Mouse (Mus musculus): ENCODE results near the gene Ing3. TPM values are rescaled to one million over a fixed set of nuclear protein-coding genes. Genes with fewer than 3 reads are reported as not detected.

Gene Ing3
- polyA plus RNA-seq (2015; fragmentation: Nextera tagmentation; extraction: Ambion mirVana): 42.6 and 45.4 TPM in 2 replicates

DNA sequence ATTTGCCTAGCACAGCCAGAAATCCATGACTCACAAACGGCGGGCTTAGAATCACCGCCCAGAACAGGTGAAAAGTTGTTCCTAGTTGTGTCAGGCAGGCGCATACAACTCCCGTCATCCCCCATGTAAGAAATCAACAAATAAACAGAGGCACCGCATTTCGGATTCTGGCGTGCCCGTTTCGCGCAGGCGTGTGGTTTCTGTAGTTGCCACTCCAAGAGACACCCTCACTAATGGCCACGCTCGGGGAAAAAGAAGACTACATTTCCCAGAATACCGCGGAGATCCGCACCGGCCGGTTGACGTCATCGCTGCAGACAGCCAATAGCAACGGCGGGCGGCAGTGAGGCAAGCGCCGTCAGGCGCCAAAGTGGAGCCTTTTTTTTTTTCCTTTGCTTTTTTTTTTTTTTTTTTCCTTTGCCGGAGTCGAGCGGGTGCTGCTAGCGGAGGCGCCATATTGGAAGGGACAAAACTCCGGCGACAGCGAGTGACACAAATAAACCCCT lies at the start of gene Ing3:
Ing3 (plus strand) TSS at position 346 of the 506 bp plus-strand sequence.
- ATAC-seq (ENCODE audit: low FRiP score, low read depth): peak; percentile 98
- H3K36me3 ChIP-seq: 0 out of 2 replicates have a peak, but pooled peaks cover 7% of the 10 kb centered on the region
- peak within 1 kb of the TSS; percentile 57 for H3K4me3 ChIP-seq
- H3K4me1 ChIP-seq (replicated peaks): peaks cover 18% of the 10 kb centered on the region
- H3K9me3 ChIP-seq: no peaks in the 10 kb centered on the region
- H3K27ac ChIP-seq (replicated peaks): peak within 1 kb of the TSS; percentile 99
- under 1% methylated on average over 35 of the region's 35 CpGs for WGBS
- H3K27me3 ChIP-seq: no peaks in the 10 kb centered on the region
- peak within 1 kb of the TSS; percentile 73 for H3K9ac ChIP-seq
- peak within 1 kb of the TSS; percentile 77 for H3K4me2 ChIP-seq

DNA sequence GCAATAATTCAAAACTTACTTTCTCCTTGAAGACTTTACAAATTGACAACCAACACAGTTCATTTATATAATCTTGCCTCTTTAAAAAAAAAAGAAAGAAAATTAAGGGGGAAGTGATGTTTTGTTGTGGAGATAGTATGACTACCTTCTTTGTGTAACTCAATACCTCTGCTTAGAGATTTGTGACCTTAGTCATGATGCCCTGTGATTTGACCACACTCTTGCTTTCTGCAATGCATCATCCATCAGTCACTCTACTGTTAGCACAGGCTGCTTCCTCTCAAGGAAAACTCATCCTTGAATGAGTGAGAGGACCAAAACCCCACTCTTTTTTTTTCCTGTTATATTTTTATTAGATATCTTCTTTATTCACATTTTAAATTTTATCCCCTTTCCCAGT lies 39.7 kb upstream of the Ing3 start:
- Histone ChIP-seq H3K9ac (no peak overlapping the region), H3K36me3 (no peaks in the 10 kb centered on the region), H3K4me3 (no peak overlapping the region), H3K27ac (replicated peaks) (no peak overlapping the region), H3K27me3 (no peaks in the 10 kb centered on the region), H3K9me3 (no peaks in the 10 kb centered on the region), H3K4me1 (replicated peaks) (no peaks in the 10 kb centered on the region), H3K4me2 (no peak overlapping the region)
- ATAC-seq (ENCODE audit: low FRiP score, low read depth): no peak

DNA sequence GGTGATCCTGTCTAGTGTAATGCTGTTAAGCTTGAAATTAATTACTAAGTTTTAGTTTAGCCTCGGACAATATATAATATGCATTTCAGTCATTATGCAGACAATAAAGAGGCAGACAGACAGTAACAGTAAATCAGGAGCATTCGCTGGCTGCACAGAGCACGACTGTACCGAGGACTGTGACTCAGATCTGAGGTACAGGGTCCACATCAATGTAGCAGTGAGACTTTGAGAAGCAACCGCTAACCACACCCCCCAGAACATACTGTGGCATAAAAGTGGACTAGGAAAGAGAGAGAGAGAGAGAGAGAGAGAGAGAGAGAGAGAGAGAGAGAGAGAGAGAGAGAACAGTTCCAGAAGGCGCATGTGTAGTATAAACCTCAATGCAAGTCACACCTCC lies 38.6 kb upstream of the Ing3 start:
- H3K4me2 ChIP-seq: no peak overlapping the region
- 90% methylated on average over 6 of the region's 6 CpGs for WGBS
- H3K9ac ChIP-seq: no peak overlapping the region
- no peaks in the 10 kb centered on the region for H3K4me1 ChIP-seq (replicated peaks)
- H3K27ac ChIP-seq (replicated peaks): no peak overlapping the region
- H3K9me3 ChIP-seq: no peaks in the 10 kb centered on the region
- no peak for ATAC-seq (ENCODE audit: low FRiP score, low read depth)
- no peaks in the 10 kb centered on the region for H3K36me3 ChIP-seq
- no peaks in the 10 kb centered on the region for H3K27me3 ChIP-seq
- no peak overlapping the region for H3K4me3 ChIP-seq

DNA sequence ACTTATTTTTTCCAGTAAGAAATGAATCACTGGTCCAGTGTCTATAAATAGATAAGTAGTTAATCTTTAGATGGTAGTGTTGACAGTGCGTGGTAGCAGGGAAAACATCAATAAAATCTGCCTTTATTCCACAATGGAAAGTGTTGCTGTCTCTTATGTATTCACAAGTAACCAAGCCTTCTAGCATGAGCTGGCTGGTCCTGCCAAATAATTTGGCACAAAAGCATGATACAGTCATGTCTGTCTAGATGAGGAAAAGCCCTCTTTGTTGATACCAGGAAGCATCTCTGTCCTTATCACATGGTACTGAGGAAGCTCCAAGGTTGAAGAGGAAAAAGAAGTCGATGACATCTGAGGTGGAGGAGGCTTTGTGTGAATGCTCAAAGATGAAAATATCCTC lies 32.8 kb upstream of the Ing3 start:
- ATAC-seq (ENCODE audit: low FRiP score, low read depth): no peak
- Histone ChIP-seq H3K27ac (replicated peaks) (no peak overlapping the region), H3K9ac (no peak overlapping the region), H3K4me1 (replicated peaks) (no peaks in the 10 kb centered on the region), H3K27me3 (no peaks in the 10 kb centered on the region), H3K36me3 (no peaks in the 10 kb centered on the region), H3K4me3 (no peak overlapping the region), H3K9me3 (no peaks in the 10 kb centered on the region), H3K4me2 (no peak overlapping the region)
- 86% methylated on average over 2 of the region's 2 CpGs for WGBS

DNA sequence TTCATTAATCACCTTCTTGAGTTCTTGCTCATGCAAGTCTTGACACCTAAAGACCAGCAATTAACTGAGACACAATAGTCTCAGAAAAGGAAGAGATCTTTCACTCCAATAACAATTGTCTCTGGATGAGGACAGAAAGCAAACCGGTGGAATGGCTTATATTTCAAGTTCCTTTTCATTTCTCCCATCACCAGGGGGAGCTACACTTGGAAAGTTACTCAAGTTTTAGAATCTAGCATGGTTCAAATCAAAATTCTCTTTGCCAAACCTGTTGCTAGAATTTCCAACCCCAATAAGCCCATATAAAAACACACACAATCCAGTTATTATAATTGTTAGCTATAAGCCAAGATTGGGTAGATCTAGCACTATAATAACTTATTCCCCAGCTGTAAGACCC lies 25.2 kb upstream of the Ing3 start:
- Histone ChIP-seq H3K36me3 (no peaks in the 10 kb centered on the region), H3K9me3 (no peaks in the 10 kb centered on the region), H3K4me1 (replicated peaks) (no peaks in the 10 kb centered on the region), H3K27ac (replicated peaks) (no peak overlapping the region), H3K27me3 (no peaks in the 10 kb centered on the region), H3K4me3 (no peak overlapping the region), H3K9ac (no peak overlapping the region), H3K4me2 (no peak overlapping the region)
- WGBS: 29% methylated on average over 1 of the region's 1 CpGs
- ATAC-seq (ENCODE audit: low FRiP score, low read depth): no peak

DNA sequence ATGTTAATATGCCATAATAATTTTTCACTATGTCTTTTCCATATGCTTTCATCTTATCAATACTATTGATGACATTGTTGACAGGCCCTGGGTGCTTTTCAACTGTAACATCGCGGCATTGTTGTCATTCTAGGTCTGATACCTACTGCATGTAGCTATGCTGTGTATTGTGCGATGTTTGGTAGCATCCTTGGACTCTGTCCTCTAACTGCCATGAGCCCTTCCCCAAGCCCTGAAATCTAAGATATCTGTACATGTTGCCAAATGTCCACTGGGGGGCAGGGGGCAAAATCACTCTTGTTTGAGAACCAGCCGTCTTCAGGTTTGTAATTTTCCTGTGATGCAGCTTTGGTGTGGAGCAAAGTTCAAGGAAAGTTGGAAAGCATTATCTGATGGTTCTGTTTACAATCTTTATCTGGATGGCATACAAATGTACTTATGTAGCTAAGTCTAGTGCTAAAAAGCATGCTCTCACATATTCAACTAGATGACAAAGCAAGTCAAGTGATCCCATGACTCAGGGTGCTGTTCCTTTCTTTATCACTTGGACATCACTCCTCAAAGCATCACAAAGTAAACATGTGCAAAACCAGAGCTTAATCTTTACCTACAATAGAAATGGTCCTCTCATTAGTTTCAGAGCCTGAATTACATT lies 11.3 kb upstream of the Ing3 start:
- WGBS: 84% methylated on average over 4 of the region's 4 CpGs
- ATAC-seq (ENCODE audit: low FRiP score, low read depth): no peak

DNA sequence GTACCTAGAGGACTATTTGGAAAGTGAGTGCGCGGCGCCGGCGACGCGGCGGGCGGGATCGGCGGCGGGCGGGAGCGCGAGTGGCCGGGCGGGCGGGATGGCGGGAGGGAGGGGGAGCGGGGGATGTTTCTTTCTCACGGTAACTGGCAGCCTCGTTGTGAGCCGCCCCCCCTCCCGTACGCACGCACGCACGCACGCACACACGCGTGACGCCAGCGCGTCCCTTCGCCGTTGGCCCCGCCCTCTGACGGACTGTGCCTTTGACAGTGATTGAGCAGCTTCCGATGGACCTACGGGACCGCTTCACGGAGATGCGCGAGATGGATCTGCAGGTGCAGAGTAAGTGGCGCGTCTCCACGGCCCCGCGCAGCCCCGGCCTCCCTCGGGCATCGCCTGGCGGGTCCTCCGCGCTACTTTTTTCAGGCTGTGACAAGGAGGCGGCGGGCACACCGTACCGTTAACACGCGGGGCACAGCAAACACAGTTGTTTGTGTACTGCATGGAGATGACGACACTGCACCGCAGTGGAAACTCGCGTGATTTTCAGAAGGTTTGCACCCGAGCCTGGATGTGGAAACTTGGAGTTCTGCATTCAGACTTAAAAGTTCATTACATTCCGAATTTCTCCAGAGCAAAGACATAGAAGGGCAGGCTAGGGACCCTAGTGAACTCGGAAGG lies 539 bp downstream of the Ing3 start:
- Histone ChIP-seq H3K36me3 (peaks cover 13% of the 10 kb centered on the region; the same call in 1 of the 2 replicates), H3K9me3 (no peaks in the 10 kb centered on the region), H3K4me1 (replicated peaks) (peaks cover 18% of the 10 kb centered on the region), H3K9ac (peak overlapping the region; percentile 73), H3K27me3 (no peaks in the 10 kb centered on the region), H3K4me3 (peak overlapping the region; percentile 57), H3K27ac (replicated peaks) (peak overlapping the region; percentile 99), H3K4me2 (peak overlapping the region; percentile 77)
- under 1% methylated on average over 64 of the region's 68 CpGs for WGBS
- peak; percentile 97 for ATAC-seq (ENCODE audit: low FRiP score, low read depth)

More for the DNA sequence above, 11.3 kb upstream of the Ing3 start:
- Histone ChIP-seq H3K36me3 (no peaks in the 10 kb centered on the region), H3K27me3 (no peaks in the 10 kb centered on the region), H3K9ac (no peak overlapping the region), H3K9me3 (no peaks in the 10 kb centered on the region), H3K4me3 (no peak overlapping the region), H3K4me2 (no peak overlapping the region), H3K4me1 (replicated peaks) (no peaks in the 10 kb centered on the region), H3K27ac (replicated peaks) (no peak overlapping the region)

DNA sequence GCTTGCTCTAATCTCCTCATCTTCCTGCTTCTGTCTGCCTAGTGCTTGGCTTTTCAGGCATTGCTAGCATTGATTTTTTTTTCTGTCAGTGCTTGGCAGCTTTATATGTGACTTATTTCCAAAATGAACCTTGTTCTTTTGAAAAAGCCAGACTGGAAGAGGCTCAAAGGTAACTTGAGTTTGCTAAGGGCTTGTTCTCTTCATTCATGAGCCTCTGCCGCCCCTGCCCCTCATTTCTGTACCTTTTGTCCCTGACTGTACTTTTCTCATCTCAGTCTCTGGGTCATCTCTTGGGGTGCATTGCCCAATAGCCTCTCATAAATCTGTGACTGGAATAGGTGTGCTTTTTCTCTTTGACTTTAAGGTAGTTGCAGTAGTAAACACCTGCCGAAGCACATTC lies 1.3 kb downstream of the Ing3 start:
- peaks cover 21% of the 10 kb centered on the region for H3K36me3 ChIP-seq
- H3K4me3 ChIP-seq: peak overlapping the region; percentile 57
- ATAC-seq (ENCODE audit: low FRiP score, low read depth): no peak
- peaks cover 18% of the 10 kb centered on the region for H3K4me1 ChIP-seq (replicated peaks)
- H3K9me3 ChIP-seq: no peaks in the 10 kb centered on the region
- H3K27me3 ChIP-seq: no peaks in the 10 kb centered on the region
- H3K27ac ChIP-seq (replicated peaks): peak overlapping the region; percentile 99; the same call in 1 of the 2 replicates
- peak overlapping the region; percentile 73 for H3K9ac ChIP-seq
- peak overlapping the region; percentile 77 for H3K4me2 ChIP-seq
- 84% methylated on average over 2 of the region's 2 CpGs for WGBS

DNA sequence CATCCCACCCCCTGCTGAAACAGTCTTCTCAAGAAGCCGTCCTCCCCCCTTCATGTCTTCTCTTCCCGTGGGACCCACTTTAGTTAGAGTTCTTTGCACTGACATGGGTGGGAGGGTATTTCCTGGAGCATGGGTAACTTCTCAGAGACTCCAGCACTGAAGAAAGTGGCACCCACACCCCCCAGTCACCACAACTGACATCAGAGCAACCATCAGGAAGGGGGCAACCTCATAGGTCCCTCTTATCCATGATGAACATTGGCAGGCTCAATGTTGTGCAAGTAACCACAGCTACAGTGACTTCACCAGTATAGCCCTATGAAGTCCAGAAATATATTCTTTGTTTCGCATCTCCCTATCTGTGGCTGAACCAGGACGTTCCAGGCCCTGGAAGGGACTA lies 6.1 kb downstream of the Ing3 start:
- ATAC-seq (ENCODE audit: low FRiP score, low read depth): no peak
- Histone ChIP-seq H3K4me1 (replicated peaks) (peaks cover 9% of the 10 kb centered on the region), H3K27ac (replicated peaks) (no peak overlapping the region), H3K4me2 (no peak overlapping the region), H3K9me3 (no peaks in the 10 kb centered on the region), H3K27me3 (no peaks in the 10 kb centered on the region), H3K9ac (no peak overlapping the region), H3K4me3 (no peak overlapping the region), H3K36me3 (peaks cover 25% of the 10 kb centered on the region)
- WGBS: 86% methylated on average over 4 of the region's 4 CpGs

DNA sequence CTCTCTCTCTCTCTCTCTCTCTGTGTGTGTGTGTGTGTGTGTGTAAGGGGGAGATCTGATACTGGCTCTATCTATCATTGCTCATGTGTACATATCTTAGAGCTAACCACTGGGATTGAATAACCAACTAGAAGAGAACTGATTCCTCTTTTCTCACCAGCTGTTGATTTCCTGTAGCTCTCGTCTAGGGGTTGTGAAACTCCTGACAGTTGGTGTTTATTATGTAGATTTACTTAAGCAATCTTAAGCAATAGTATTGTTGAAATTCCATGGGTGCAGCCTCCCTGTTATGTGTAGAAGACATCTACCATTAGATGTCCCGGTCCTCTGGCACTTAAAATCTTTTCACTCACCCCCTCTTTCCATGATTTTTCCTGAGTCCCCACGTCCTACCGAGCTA lies 9.6 kb downstream of the Ing3 start:
- no peaks in the 10 kb centered on the region for H3K27me3 ChIP-seq
- no peak overlapping the region for H3K4me3 ChIP-seq
- no peak overlapping the region for H3K9ac ChIP-seq
- no peaks in the 10 kb centered on the region for H3K9me3 ChIP-seq
- H3K27ac ChIP-seq (replicated peaks): no peak overlapping the region
- H3K4me2 ChIP-seq: no peak overlapping the region
- peaks cover 18% of the 10 kb centered on the region for H3K36me3 ChIP-seq
- H3K4me1 ChIP-seq (replicated peaks): no peaks in the 10 kb centered on the region
- no peak for ATAC-seq (ENCODE audit: low FRiP score, low read depth)
- WGBS: 88% methylated on average over 4 of the region's 4 CpGs

DNA sequence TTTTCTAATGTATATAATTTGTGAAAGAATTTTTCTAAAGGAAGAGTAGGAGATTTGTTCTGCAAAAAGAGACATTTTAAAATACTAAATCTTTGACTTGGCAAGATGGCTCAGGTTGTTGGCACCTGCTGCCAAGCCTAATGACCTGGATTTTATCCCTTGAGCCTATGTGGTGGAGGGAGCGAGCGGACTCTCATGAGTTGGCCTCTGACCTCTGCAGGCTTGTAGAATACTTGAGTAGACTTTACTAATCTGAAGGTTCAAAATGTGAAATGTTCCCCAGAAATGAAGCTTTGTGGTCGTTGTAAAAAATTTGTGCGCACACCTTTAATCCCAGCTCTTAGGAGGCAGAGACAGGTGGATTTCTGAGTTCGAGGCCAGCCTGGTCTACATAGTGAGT lies 10.5 kb downstream of the Ing3 start:
- ATAC-seq (ENCODE audit: low FRiP score, low read depth): no peak
- Histone ChIP-seq H3K9ac (no peak overlapping the region), H3K27me3 (no peaks in the 10 kb centered on the region), H3K27ac (replicated peaks) (no peak overlapping the region), H3K4me2 (no peak overlapping the region), H3K4me3 (no peak overlapping the region), H3K36me3 (peaks cover 12% of the 10 kb centered on the region), H3K9me3 (no peaks in the 10 kb centered on the region), H3K4me1 (replicated peaks) (no peaks in the 10 kb centered on the region)
- 91% methylated on average over 5 of the region's 5 CpGs for WGBS

DNA sequence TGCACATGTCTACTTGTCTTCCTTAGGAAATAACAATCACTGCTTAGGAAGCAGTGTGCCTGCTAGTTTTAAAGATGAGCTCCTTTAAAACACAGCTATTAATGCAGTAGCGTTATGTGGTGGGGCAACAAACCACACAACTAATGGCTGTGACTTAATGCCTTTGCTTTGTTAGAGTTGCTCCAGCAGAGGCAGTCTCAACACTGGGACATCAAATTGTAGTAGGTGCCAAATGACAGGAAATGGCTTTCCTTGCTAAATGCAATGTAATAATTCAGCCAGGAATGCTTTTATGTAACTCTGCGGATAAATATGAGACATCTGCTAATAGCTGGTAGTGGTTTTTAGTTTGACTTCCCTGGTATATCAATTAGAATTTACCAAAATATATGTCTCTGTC lies 28.2 kb downstream of the Ing3 start:
- no peaks in the 10 kb centered on the region for H3K9me3 ChIP-seq
- ATAC-seq (ENCODE audit: low FRiP score, low read depth): no peak
- no peak overlapping the region for H3K4me2 ChIP-seq
- H3K9ac ChIP-seq: no peak overlapping the region
- WGBS: 90% methylated on average over 2 of the region's 2 CpGs
- no peak overlapping the region for H3K4me3 ChIP-seq
- H3K36me3 ChIP-seq: peaks cover 17% of the 10 kb centered on the region
- no peaks in the 10 kb centered on the region for H3K27me3 ChIP-seq
- H3K27ac ChIP-seq (replicated peaks): no peak overlapping the region
- H3K4me1 ChIP-seq (replicated peaks): no peaks in the 10 kb centered on the region
